Mouse (Mus musculus) embryonic fibroblast, embryonic 13.5 days (primary cell): ENCODE measurements around the gene Yy1.

Experiments used
- CTCF ChIP-seq: IDR thresholded peaks from 2 replicates; pipeline ENCODE4 v1.5.1; 2011; ENCODE audit warnings: mild to moderate bottlenecking, control low read depth, low read length, moderate library complexity, borderline replicate concordance; ENCODE audit not compliant: insufficient read depth
- POLR2A ChIP-seq: IDR thresholded peaks from 2 replicates; pipeline ENCODE4 v1.6.1; 2011; ENCODE audit warnings: low read depth, mild to moderate bottlenecking, control low read depth, low read length, moderate library complexity

DNA sequence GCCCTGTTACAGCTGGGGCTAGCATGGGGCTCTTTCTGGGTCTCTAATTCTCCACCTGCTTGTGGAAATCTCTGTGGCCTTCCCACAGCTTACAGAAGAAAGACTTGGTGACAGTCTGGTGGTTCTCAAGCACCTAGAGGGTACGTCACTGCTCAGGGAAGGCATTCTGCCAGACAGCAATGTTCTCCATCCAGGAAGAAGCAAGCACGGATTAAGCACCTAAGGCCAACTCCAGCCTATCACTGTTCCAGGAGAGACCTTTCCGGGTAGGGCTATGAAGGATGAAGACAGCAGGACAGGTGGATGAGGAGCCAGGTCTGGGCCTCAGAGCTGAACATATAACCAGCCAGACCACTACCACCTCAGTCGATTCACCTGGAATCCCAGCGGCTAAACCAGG lies 42.0 kb downstream of the Yy1 start:
- TF ChIP-seq POLR2A (no peak), CTCF (no peak)
